Mouse (Mus musculus) neural tube, embryonic 11.5 days (tissue): Measurements from ENCODE around the gene Gm6169. TPM values are rescaled to one million over a fixed set of nuclear protein-coding genes. Genes with fewer than 3 reads are reported as not detected.
"Not testable (repeated sequence)": the region's sequence is repeated elsewhere in the genome, so short reads cannot be mapped to it uniquely, and the experiment has no call there.

ENCODE experiments used
- ATAC-seq: fragments of 200-750 bp; cut with Nextera tagmentation; 2 replicates; pipeline ENCODE4 v1.8.0; 2017; ENCODE audit warnings: moderate number of reproducible peaks, mild to moderate bottlenecking, moderate TSS enrichment, moderate library complexity; ENCODE audit not compliant: insufficient read depth, low FRiP score, low TSS enrichment
- DNase-seq: peaks from one replicate; pipeline ENCODE4 v3.0.0-alpha.2; 2015; ENCODE audit warnings: low spot score
- H3K27ac ChIP-seq: fragments of 300-500 bp; sonication (generic); 2 replicates; pipeline ENCODE4 v1.5.1; 2014; ENCODE audit warnings: low read depth, mild to moderate bottlenecking, low read length
- H3K27me3 ChIP-seq: fragments of 300-500 bp; sonication (generic); 2 replicates; pipeline ENCODE4 v1.6.1; 2014; ENCODE audit warnings: mild to moderate bottlenecking, low read length, mixed read lengths; ENCODE audit not compliant: control insufficient read depth, insufficient read depth
- H3K36me3 ChIP-seq: fragments of 300-500 bp; sonication (generic); 2 replicates; pipeline ENCODE4 v1.6.1; 2014; ENCODE audit warnings: mild to moderate bottlenecking, low read length, moderate library complexity, mixed read lengths; ENCODE audit not compliant: control insufficient read depth, insufficient read depth
- H3K4me1 ChIP-seq: fragments of 300-500 bp; sonication (generic); 2 replicates; pipeline ENCODE4 v1.6.1; 2014; ENCODE audit warnings: low read length, mixed read lengths; ENCODE audit not compliant: control insufficient read depth, insufficient read depth
- H3K4me2 ChIP-seq: fragments of 300-500 bp; sonication (generic); 2 replicates; pipeline ENCODE4 v1.6.1; 2014; ENCODE audit warnings: low read depth, mild to moderate bottlenecking, moderate library complexity
- H3K4me3 ChIP-seq: fragments of 300-500 bp; sonication (generic); 2 replicates; pipeline ENCODE4 v1.5.1; 2014; ENCODE audit warnings: low read depth, low read length
- H3K9ac ChIP-seq: fragments of 300-500 bp; sonication (generic); 2 replicates; pipeline ENCODE4 v1.6.1; 2014; ENCODE audit warnings: mild to moderate bottlenecking, low read length
- H3K9me3 ChIP-seq: fragments of 300-500 bp; sonication (generic); 2 replicates; pipeline ENCODE4 v1.6.1; 2016; ENCODE audit warnings: low read length; ENCODE audit not compliant: control insufficient read depth
- WGBS: fragments of 180-500 bp; shearing (Covaris S2); extraction: QIAGEN DNeasy Blood & Tissue Kit; methylation state at CpG from one replicate; pipeline ENCODE4 v1.1.7; 2014; 5-methylcytosine and 5-hydroxymethylcytosine counted together
- polyA plus RNA-seq: library from polyadenylated mRNA; unstranded; fragments of >200 nt; fragmentation: Nextera tagmentation; extraction: Ambion mirVana; gene quantifications from 2 replicates; pipeline ENCODE4 v1.2.1, GENCODE M21; 2014

The Gm6169 gene
- polyA plus RNA-seq = 0.24 and 0.45 TPM in 2 replicates

GRCm38 (mm10) chr13:97099187-97099852 lies at the start of gene Gm6169:
Gene Gm6169, minus strand, starts transcription at chr13:97099237.
- 85% methylated on average over 22 of the region's 22 CpGs for WGBS
- Histone ChIP-seq H3K36me3 (no peaks in the 10 kb centered on the region), H3K4me3 (no peak within 1 kb of the TSS), H3K4me1 (no peaks in the 10 kb centered on the region), H3K9me3 (no peaks in the 10 kb centered on the region), H3K27ac (no peak within 1 kb of the TSS), H3K27me3 (no peaks in the 10 kb centered on the region), H3K4me2 (no peak within 1 kb of the TSS), H3K9ac (no peak within 1 kb of the TSS)
- ATAC-seq (no peak), DNase-seq (peak; percentile 48)

DNA sequence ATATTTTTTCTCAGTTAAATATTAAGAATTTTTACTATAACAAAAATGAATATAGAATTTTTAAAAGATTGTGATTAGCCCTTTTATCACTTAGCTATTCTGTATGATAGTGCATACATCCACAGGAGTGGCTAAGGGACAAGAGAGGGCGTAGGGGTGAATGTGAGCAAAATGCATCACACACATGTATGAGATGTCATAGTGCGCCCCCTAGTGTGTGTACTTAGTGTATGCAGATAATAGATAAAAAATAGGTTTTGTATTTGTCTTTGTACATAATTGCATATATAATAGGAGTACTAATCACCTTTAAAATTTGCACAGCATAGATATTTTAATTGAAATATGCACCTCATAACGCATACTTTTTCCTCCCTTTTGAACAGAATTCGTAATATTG lies 46.8 kb upstream of the Gm6169 start:
- DNase-seq (peak; percentile 51), ATAC-seq (no peak)
- Histone ChIP-seq H3K27ac (no peak overlapping the region), H3K36me3 (no peaks in the 10 kb centered on the region), H3K4me2 (no peak overlapping the region), H3K4me3 (no peak overlapping the region), H3K9me3 (no peaks in the 10 kb centered on the region), H3K27me3 (no peaks in the 10 kb centered on the region), H3K4me1 (no peaks in the 10 kb centered on the region), H3K9ac (no peak overlapping the region)
- 66% methylated on average over 4 of the region's 4 CpGs for WGBS

DNA sequence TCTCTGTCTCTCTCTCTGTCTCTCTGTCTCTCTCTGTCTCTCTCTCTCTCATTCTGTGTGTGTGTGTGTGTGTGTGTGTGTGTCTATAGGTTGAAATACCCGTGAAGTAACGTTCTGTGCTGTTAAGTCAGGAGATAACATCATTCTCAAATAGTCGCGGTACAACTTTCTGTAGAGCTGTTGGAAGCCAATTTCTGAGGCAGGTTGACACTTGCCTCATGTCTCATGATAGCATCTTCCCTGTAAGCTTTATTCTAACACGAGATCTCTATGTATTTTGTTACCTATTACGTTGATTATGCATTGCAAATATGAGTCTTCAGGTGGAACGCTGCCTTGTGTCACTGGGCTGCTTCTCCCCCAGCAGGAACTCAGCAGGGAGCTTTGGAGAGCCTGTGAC lies 43.3 kb upstream of the Gm6169 start:
- Histone ChIP-seq H3K4me1 (0 out of 2 replicates have a peak, but pooled peaks cover 2% of the 10 kb centered on the region), H3K4me3 (no peak overlapping the region), H3K4me2 (no peak overlapping the region), H3K9me3 (no peaks in the 10 kb centered on the region), H3K9ac (no peak overlapping the region), H3K36me3 (no peaks in the 10 kb centered on the region), H3K27ac (no peak overlapping the region), H3K27me3 (no peaks in the 10 kb centered on the region)
- ATAC-seq (no peak), DNase-seq (no peak)
- 89% methylated on average over 7 of the region's 7 CpGs for WGBS

GRCm38 (mm10) chr13:97138404-97138931 lies 39.4 kb upstream of the Gm6169 start:
- H3K4me1 ChIP-seq, H3K27ac ChIP-seq, H3K36me3 ChIP-seq, DNase-seq, H3K9me3 ChIP-seq, H3K27me3 ChIP-seq: not testable (repeated sequence)
- H3K4me2 ChIP-seq = peak overlapping the region; percentile 43
- H3K9ac ChIP-seq = peak overlapping the region; percentile 92
- 35% methylated on average over 8 of the region's 8 CpGs for WGBS
- peak; percentile 14; the same call in 1 of the 2 replicates for ATAC-seq
- H3K4me3 ChIP-seq = peak overlapping the region; percentile 92

DNA sequence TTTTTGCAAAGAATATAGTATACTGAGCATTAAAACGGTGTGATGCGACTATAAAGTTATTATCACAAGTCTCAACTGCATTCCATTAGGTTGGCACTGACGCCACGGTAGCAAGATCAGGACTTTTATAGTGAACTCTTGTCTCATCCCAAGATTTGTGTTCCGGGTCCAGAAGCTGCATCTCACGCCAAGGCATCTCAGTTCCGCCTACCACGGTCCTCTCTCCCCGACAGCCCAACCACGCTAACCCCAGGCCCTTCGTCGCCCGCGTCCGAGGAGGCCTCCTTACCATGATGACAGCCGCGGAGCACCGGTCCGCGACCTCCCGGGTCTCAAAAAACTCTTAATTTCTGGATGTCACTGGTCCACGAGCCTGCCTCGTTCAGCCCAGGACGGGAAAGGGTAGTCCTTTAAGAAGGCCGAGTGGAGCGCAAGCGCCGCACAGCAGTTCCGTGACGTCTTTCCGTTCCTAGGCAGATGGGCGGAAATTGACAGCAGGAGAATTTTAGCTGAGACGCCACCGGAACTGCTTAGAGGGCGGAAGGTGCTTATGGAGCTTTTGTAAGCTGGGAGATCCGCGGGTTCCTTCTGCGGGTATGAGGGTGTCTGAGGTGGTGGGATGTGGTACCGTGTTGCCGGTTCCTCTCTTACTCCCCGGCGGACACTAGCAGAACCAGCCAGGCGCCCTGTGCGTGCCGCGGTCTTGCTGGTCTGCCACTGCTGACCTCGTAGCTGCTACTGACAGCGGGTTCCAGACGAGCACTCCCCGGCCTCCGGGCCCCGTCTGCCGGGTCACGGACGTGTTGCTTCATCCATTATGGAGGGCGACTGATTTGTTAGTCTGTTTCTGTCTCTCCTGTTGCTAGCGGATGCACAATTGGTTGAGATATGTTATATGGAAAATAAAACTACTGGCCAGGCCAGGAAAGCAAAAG lies 38.7 kb upstream of the Gm6169 start, which contains the start of the genes Gfm2 and Nsa2:
Gfm2 (plus strand) TSS at position 472 of the 935 bp plus-strand sequence.
Nsa2 (minus strand) TSS at position 472 of the 935 bp plus-strand sequence.
- Histone ChIP-seq H3K9ac (peak within 1 kb of the TSS; percentile 92), H3K27me3 (no peaks in the 10 kb centered on the region), H3K4me1 (0 out of 2 replicates have a peak, but pooled peaks cover 2% of the 10 kb centered on the region), H3K9me3 (no peaks in the 10 kb centered on the region), H3K4me2 (peak within 1 kb of the TSS; percentile 58), H3K36me3 (peaks cover 1% of the 10 kb centered on the region; the same call in 1 of the 2 replicates), H3K4me3 (peak within 1 kb of the TSS; percentile 92), H3K27ac (peak within 1 kb of the TSS; percentile 83; the same call in 1 of the 2 replicates)
- WGBS = under 1% methylated on average over 57 of the region's 57 CpGs
- peak; percentile 93 for DNase-seq
- ATAC-seq = peak; percentile 91

DNA sequence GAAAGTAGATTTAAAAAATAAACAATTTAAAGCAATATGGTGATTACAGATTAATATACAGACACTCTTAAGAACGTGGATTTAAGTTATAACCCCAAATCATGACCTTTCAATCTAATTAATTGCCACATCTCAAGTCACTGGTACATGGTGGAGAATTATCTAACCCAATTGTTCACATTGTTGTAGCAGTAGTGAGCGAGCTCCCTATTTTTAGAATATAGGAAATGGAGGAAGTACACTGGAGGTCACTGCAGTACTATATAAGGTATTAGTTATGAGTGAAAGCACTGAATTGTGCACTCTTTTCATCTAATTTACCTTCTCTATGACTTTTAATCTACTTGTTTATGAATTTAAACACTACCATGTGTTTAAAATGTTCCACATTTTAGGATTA lies 31.4 kb upstream of the Gm6169 start:
- H3K4me2 ChIP-seq, H3K27ac ChIP-seq, H3K27me3 ChIP-seq, H3K9ac ChIP-seq, H3K36me3 ChIP-seq, DNase-seq, H3K9me3 ChIP-seq, H3K4me3 ChIP-seq, ATAC-seq, H3K4me1 ChIP-seq: not testable (repeated sequence)
- WGBS = no CpG with 5 or more reads among the region's 2 CpGs

GRCm38 (mm10) chr13:97129654-97130053 lies 30.6 kb upstream of the Gm6169 start:
- 87% methylated on average over 2 of the region's 4 CpGs for WGBS
- H3K27ac ChIP-seq, H3K9me3 ChIP-seq, H3K9ac ChIP-seq, H3K27me3 ChIP-seq, H3K4me2 ChIP-seq, H3K4me1 ChIP-seq, H3K4me3 ChIP-seq, DNase-seq, ATAC-seq, H3K36me3 ChIP-seq: not testable (repeated sequence)

DNA sequence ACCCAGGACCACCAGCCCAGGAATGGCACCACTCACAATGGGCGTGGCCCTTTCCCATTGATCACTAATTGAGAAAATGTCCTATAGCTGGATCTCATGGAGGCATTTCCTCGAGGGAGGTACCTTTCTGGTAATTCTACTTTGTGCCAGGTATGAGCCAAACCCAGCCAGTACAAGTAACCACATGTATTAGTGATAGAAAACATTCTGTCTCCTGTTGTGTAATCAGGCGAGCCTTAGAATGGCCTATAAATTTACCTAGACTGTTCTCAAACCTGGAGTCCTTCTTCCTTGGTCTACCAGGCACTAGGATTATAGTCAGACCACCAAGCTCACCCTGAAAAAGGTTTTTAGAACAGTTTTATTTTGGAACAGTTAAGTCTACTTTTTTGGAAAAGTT lies 22.3 kb upstream of the Gm6169 start:
- Histone ChIP-seq H3K9ac (no peak overlapping the region), H3K4me2 (no peak overlapping the region), H3K27me3 (no peaks in the 10 kb centered on the region), H3K27ac (no peak overlapping the region), H3K36me3 (no peaks in the 10 kb centered on the region; the same call in 1 of the 2 replicates), H3K9me3 (no peaks in the 10 kb centered on the region), H3K4me1 (no peaks in the 10 kb centered on the region), H3K4me3 (no peak overlapping the region)
- 72% methylated on average over 3 of the region's 3 CpGs for WGBS
- ATAC-seq = no peak
- DNase-seq = no peak
